Mouse (Mus musculus): ENCODE data around the gene Gnptab. TPM values are rescaled to one million over a fixed set of nuclear protein-coding genes. Genes with fewer than 3 reads are reported as not detected.

The Gnptab gene
- polyA plus RNA-seq (2014; fragmentation: Nextera tagmentation; extraction: Ambion mirVana), result 9.7 and 11.1 TPM in 2 replicates

DNA sequence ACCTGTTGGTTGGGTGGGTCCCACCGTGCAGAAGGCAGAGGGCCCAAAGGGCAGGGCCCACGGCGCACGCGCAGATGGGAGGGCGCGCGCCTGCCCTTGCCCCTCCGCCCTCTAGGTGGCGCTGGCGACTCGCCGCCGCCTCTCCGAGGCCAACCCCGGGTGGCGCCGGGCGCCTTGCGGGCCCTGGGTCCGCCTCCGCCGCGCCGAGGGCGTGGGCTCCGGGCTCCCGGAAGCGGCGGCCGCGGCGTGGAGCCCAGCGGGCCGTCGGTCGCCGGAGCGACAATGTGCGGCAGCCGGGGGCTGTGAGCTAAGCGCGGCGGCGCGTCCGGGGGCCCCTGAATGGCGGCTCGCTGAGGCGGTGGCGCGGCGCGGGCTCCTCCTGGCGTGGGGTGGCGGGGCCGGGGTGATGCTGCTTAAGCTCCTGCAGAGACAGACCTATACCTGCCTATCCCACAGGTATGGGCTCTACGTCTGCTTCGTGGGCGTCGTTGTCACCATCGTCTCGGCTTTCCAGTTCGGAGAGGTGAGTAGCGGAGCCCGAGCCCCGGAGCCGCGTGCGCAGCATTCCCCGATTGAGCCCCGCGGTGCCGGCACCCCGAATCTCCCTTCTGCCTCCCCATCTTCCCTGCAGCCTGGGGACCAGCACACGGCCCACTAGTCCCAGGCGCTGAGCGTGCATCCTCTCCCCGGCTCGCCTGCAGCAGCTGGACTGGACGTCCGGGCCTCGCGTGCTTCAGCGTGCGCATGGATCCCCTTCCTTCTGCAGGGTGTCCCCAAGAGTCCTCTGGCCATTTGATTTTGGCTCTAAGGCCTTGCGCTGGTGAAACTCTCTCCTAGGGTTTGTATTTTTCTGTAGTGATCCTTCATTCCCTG, at the start of gene Gnptab, which contains the start of gene Dram1:
Gene Gnptab (plus strand): TSS at position 120 of the 873 bp plus-strand sequence.
Gene Dram1 (minus strand): TSS at position 68 of the 873 bp plus-strand sequence.
- ATAC-seq (ENCODE audit: low FRiP score), result peak; percentile 92
- Histone ChIP-seq H3K4me1 (replicated peaks; ENCODE audit: control insufficient read depth, insufficient read depth, low read length) (no peaks in the 10 kb centered on the region), H3K9ac (ENCODE audit: low read depth, low read length) (peak within 1 kb of the TSS; percentile 75), H3K4me3 (ENCODE audit: low read depth, low read length) (peak within 1 kb of the TSS; percentile 59), H3K27ac (ENCODE audit: low read depth, low read length) (no peak within 1 kb of the TSS), H3K9me3 (ENCODE audit: control insufficient read depth, low read length) (no peaks in the 10 kb centered on the region), H3K4me2 (replicated peaks; ENCODE audit: low read depth, low read length) (peak within 1 kb of the TSS; percentile 92), H3K27me3 (ENCODE audit: control insufficient read depth, insufficient read depth, low read length) (no peaks in the 10 kb centered on the region), H3K36me3 (ENCODE audit: control insufficient read depth, insufficient read depth, low read length) (no peaks in the 10 kb centered on the region)
- peak; percentile 94 for DNase-seq (ENCODE audit: low spot score)
- WGBS, result under 1% methylated on average over 80 of the region's 87 CpGs

DNA sequence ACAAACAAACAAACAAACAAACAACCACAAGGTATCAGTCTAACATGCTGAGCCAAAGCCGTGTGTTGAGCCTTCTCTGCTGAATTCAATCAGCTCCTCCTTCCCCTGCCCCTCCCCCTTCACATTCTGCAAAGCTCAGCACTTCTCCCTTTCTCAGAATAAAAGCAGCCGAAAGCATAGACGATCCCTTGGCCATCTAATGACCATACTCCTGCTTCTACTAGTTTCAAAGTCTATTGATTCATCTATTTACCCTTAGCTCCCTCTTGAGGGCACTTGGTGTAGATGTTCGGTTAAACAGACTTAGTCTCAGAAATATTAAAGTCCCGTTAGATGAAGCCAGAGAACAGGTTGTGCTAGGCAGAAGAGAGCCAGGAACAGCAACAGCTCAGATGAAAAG, 48.2 kb upstream of the Gnptab start:
- H3K9ac ChIP-seq (ENCODE audit: low read depth, low read length), result no peak overlapping the region
- DNase-seq (ENCODE audit: low spot score), result peak; percentile 24
- no peaks in the 10 kb centered on the region for H3K27me3 ChIP-seq (ENCODE audit: control insufficient read depth, insufficient read depth, low read length)
- no peak overlapping the region for H3K27ac ChIP-seq (ENCODE audit: low read depth, low read length)
- no peak for ATAC-seq (ENCODE audit: low FRiP score)
- no peak overlapping the region for H3K4me2 ChIP-seq (replicated peaks; ENCODE audit: low read depth, low read length)
- WGBS, result 42% methylated on average over 5 of the region's 5 CpGs
- H3K4me1 ChIP-seq (replicated peaks; ENCODE audit: control insufficient read depth, insufficient read depth, low read length), result no peaks in the 10 kb centered on the region
- H3K9me3 ChIP-seq (ENCODE audit: control insufficient read depth, low read length), result no peaks in the 10 kb centered on the region
- no peaks in the 10 kb centered on the region for H3K36me3 ChIP-seq (ENCODE audit: control insufficient read depth, insufficient read depth, low read length)
- no peak overlapping the region for H3K4me3 ChIP-seq (ENCODE audit: low read depth, low read length)

DNA sequence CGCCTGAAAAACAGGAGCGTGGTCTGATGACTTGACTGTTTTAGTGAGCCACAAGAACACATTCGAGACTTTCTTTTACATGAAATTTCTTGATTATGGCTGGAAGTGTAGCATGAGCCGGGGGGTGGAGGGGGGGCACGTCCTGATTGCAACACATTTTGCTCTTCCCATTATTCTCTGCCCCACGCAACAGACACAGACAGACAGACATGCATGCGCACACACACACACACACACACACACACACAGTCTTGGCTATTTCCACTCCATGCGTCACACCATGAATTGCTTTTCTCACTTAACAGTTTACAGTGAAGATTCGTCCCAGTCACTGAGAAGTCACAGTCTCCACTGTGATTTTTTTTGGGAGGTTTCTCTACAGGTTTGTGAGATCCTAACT, 38.3 kb upstream of the Gnptab start:
- Histone ChIP-seq H3K27ac (ENCODE audit: low read depth, low read length) (no peak overlapping the region), H3K9ac (ENCODE audit: low read depth, low read length) (no peak overlapping the region), H3K4me2 (replicated peaks; ENCODE audit: low read depth, low read length) (no peak overlapping the region), H3K4me3 (ENCODE audit: low read depth, low read length) (no peak overlapping the region), H3K4me1 (replicated peaks; ENCODE audit: control insufficient read depth, insufficient read depth, low read length) (no peaks in the 10 kb centered on the region), H3K27me3 (ENCODE audit: control insufficient read depth, insufficient read depth, low read length) (no peaks in the 10 kb centered on the region), H3K9me3 (ENCODE audit: control insufficient read depth, low read length) (no peaks in the 10 kb centered on the region), H3K36me3 (ENCODE audit: control insufficient read depth, insufficient read depth, low read length) (no peaks in the 10 kb centered on the region)
- ATAC-seq (ENCODE audit: low FRiP score) (no peak), DNase-seq (ENCODE audit: low spot score) (no peak)
- 88% methylated on average over 9 of the region's 9 CpGs for WGBS

DNA sequence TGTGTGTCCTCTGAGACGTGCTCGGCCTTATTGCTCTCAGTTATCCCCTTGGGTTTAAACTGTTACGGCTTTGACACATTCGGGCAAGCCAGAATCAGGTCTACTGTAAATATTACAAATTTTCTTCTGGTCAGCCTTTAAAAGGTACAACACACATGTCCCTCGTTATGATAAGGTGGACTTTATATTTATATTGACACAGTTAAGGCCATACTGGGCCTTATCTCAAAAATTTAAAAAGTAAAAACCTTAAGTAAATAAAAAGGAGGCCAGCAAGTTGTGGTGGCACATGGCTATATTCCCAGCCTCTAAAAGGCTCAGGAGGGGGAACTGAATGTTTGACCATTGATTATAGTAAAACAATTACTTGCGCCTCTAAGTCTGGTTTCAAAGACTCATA, 37.6 kb upstream of the Gnptab start:
- Histone ChIP-seq H3K9ac (ENCODE audit: low read depth, low read length) (no peak overlapping the region), H3K4me3 (ENCODE audit: low read depth, low read length) (no peak overlapping the region), H3K4me1 (replicated peaks; ENCODE audit: control insufficient read depth, insufficient read depth, low read length) (no peaks in the 10 kb centered on the region), H3K27me3 (ENCODE audit: control insufficient read depth, insufficient read depth, low read length) (no peaks in the 10 kb centered on the region), H3K27ac (ENCODE audit: low read depth, low read length) (no peak overlapping the region), H3K9me3 (ENCODE audit: control insufficient read depth, low read length) (no peaks in the 10 kb centered on the region), H3K4me2 (replicated peaks; ENCODE audit: low read depth, low read length) (no peak overlapping the region), H3K36me3 (ENCODE audit: control insufficient read depth, insufficient read depth, low read length) (no peaks in the 10 kb centered on the region)
- WGBS, result 87% methylated on average over 6 of the region's 6 CpGs
- DNase-seq (ENCODE audit: low spot score) (no peak), ATAC-seq (ENCODE audit: low FRiP score) (no peak)

DNA sequence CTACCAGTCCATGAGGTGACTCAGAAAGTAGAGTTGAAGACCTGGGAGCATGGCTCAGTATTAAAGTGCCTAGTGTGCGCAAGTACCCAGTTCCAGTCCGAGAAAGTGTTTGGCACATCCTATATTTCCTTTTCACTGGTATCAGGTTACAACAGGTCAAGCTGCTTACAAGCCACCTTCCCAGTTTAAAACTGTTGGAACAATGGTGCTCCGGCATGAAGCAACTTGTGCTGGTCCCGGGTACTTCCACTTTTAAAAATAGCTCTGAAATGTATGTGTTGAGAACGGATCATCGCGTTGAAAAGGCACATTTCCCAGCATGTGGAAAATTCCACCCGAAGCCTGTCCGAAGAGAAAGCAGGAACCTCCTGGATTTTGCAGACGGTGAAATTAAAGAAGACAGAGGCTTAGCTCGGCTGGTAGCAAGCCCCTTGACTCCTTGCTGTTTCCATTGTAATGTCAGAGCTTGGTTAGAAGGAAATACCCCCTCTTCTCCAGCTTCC, 33.0 kb upstream of the Gnptab start:
- Histone ChIP-seq H3K4me3 (ENCODE audit: low read depth, low read length) (no peak overlapping the region), H3K4me2 (replicated peaks; ENCODE audit: low read depth, low read length) (no peak overlapping the region), H3K9ac (ENCODE audit: low read depth, low read length) (no peak overlapping the region), H3K9me3 (ENCODE audit: control insufficient read depth, low read length) (no peaks in the 10 kb centered on the region), H3K36me3 (ENCODE audit: control insufficient read depth, insufficient read depth, low read length) (no peaks in the 10 kb centered on the region), H3K4me1 (replicated peaks; ENCODE audit: control insufficient read depth, insufficient read depth, low read length) (no peaks in the 10 kb centered on the region), H3K27ac (ENCODE audit: low read depth, low read length) (no peak overlapping the region), H3K27me3 (ENCODE audit: control insufficient read depth, insufficient read depth, low read length) (no peaks in the 10 kb centered on the region)
- ATAC-seq (ENCODE audit: low FRiP score), result no peak
- WGBS, result 66% methylated on average over 11 of the region's 11 CpGs
- no peak for DNase-seq (ENCODE audit: low spot score)

DNA sequence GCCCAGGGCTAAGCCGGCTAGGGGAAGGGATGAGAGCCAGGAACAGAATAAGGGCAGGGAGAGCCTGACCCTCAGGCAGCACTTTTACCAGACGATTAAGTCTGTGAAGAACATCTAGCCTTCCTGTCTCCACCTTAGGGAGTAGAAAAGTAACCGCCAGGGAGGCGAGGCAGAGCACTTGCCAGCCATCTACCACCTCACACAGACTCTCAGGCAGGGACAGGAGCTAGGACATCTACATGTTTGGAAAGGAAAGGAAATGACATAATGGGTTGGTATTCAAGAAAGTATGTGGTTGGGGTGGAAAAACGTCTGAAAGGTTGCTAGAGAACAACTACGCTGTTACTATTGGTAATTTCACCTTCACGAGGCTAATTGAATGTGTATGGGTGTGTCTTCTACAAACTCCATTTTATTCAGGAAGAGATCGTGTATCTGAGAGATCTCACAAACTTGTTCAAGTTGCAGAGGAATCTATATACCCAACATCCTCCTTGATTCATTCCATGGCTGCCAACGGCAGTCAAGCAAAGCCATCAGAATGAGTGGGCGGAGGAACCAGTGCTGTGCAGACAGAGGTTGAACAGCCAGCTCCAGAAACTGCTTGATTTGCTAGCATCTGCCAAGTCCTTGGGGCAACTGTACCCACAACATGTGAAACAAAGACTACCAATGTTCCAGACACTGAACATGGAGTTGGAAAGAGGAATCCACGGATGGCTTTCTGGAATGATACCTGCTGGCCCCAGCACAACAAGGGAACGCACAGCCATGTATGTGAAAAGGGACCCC, 32.3 kb upstream of the Gnptab start:
- ATAC-seq (ENCODE audit: low FRiP score) (no peak), DNase-seq (ENCODE audit: low spot score) (no peak)
- Histone ChIP-seq H3K9ac (ENCODE audit: low read depth, low read length) (no peak overlapping the region), H3K4me1 (replicated peaks; ENCODE audit: control insufficient read depth, insufficient read depth, low read length) (no peaks in the 10 kb centered on the region), H3K36me3 (ENCODE audit: control insufficient read depth, insufficient read depth, low read length) (no peaks in the 10 kb centered on the region), H3K4me3 (ENCODE audit: low read depth, low read length) (no peak overlapping the region), H3K9me3 (ENCODE audit: control insufficient read depth, low read length) (no peaks in the 10 kb centered on the region), H3K27ac (ENCODE audit: low read depth, low read length) (no peak overlapping the region), H3K27me3 (ENCODE audit: control insufficient read depth, insufficient read depth, low read length) (no peaks in the 10 kb centered on the region), H3K4me2 (replicated peaks; ENCODE audit: low read depth, low read length) (no peak overlapping the region)
- WGBS, result 86% methylated on average over 12 of the region's 12 CpGs

DNA sequence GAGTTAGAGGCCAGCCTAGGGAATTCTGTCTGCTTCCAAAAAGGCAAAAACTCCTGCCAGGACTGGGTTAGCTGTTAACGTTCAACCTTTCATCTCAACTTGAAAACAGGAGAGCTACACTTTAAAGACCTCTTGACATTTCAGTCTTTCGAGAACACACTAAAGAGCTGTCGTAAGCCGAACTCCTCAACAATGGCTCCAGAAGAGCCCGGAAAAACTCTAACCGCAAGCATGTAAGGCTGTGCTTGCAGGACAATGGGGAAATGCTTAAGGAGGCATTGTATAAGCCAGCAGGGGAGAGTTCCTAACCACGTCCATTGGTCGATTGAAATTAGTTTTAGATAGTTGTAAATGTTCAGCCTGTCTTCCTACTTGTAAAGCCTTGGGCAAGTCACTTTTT, 29.1 kb upstream of the Gnptab start:
- H3K4me1 ChIP-seq (replicated peaks; ENCODE audit: control insufficient read depth, insufficient read depth, low read length), result no peaks in the 10 kb centered on the region
- no peaks in the 10 kb centered on the region for H3K9me3 ChIP-seq (ENCODE audit: control insufficient read depth, low read length)
- H3K27ac ChIP-seq (ENCODE audit: low read depth, low read length), result no peak overlapping the region
- no peaks in the 10 kb centered on the region for H3K27me3 ChIP-seq (ENCODE audit: control insufficient read depth, insufficient read depth, low read length)
- no peak for DNase-seq (ENCODE audit: low spot score)
- no peaks in the 10 kb centered on the region for H3K36me3 ChIP-seq (ENCODE audit: control insufficient read depth, insufficient read depth, low read length)
- H3K4me2 ChIP-seq (replicated peaks; ENCODE audit: low read depth, low read length), result no peak overlapping the region
- 15% methylated on average over 8 of the region's 8 CpGs for WGBS
- no peak overlapping the region for H3K4me3 ChIP-seq (ENCODE audit: low read depth, low read length)
- no peak overlapping the region for H3K9ac ChIP-seq (ENCODE audit: low read depth, low read length)
- no peak for ATAC-seq (ENCODE audit: low FRiP score)

DNA sequence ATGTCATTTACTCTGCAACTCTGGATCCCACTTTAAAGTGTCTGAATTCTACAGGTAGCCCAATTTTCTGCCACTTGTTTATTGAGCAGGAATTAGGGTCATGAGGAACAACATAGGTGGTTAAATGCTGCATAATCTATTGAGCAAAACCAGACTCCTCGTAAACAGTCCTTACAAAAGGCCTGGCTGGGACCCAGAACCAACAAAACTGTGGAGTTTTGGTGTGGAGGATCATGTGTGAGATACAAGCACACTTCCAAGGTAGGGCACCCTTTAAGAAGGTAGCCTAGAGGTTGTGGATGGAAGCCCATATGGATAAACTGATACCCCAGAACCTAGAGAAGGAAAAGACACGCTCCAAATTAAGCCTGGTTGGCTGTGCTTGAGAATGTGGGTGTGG, 28.2 kb upstream of the Gnptab start:
- DNase-seq (ENCODE audit: low spot score), result no peak
- no peak overlapping the region for H3K4me3 ChIP-seq (ENCODE audit: low read depth, low read length)
- H3K27ac ChIP-seq (ENCODE audit: low read depth, low read length), result no peak overlapping the region
- ATAC-seq (ENCODE audit: low FRiP score), result no peak
- no peaks in the 10 kb centered on the region for H3K36me3 ChIP-seq (ENCODE audit: control insufficient read depth, insufficient read depth, low read length)
- H3K27me3 ChIP-seq (ENCODE audit: control insufficient read depth, insufficient read depth, low read length), result no peaks in the 10 kb centered on the region
- H3K9me3 ChIP-seq (ENCODE audit: control insufficient read depth, low read length), result no peaks in the 10 kb centered on the region
- H3K9ac ChIP-seq (ENCODE audit: low read depth, low read length), result no peak overlapping the region
- H3K4me1 ChIP-seq (replicated peaks; ENCODE audit: control insufficient read depth, insufficient read depth, low read length), result no peaks in the 10 kb centered on the region
- no peak overlapping the region for H3K4me2 ChIP-seq (replicated peaks; ENCODE audit: low read depth, low read length)
- WGBS, result 80% methylated on average over 2 of the region's 2 CpGs
